Mouse (Mus musculus) forebrain, embryonic 12.5 days (tissue): Measurements from ENCODE around the gene Hist1h2ak. TPM values are rescaled to one million over a fixed set of nuclear protein-coding genes. Genes with fewer than 3 reads are reported as not detected.
"Not testable (repeated sequence)": the region's sequence is repeated elsewhere in the genome, so short reads cannot be mapped to it uniquely, and the experiment has no call there.

ENCODE experiments used
- ATAC-seq: fragments of 200-750 bp; cut with Nextera tagmentation; 2 replicates; pipeline ENCODE4 v1.8.0; 2017; ENCODE audit warnings: moderate TSS enrichment; ENCODE audit not compliant: low FRiP score
- H3K27ac ChIP-seq: fragments of 300-500 bp; sonication (generic); 2 replicates; pipeline ENCODE4 v1.5.1; 2016; ENCODE audit warnings: mild to moderate bottlenecking
- H3K27me3 ChIP-seq: fragments of 300-500 bp; sonication (generic); 2 replicates; pipeline ENCODE4 v1.6.1; 2016; ENCODE audit warnings: mild to moderate bottlenecking
- H3K36me3 ChIP-seq: fragments of 300-500 bp; sonication (generic); replicated peaks from 2 replicates; pipeline ENCODE4 v1.6.1; 2016; ENCODE audit warnings: mild to moderate bottlenecking
- H3K4me1 ChIP-seq: fragments of 300-500 bp; sonication (generic); 2 replicates; pipeline ENCODE4 v1.6.1; 2016
- H3K4me2 ChIP-seq: fragments of 300-500 bp; sonication (generic); 2 replicates; pipeline ENCODE4 v1.6.1; 2016; ENCODE audit warnings: mild to moderate bottlenecking, moderate library complexity
- H3K4me3 ChIP-seq: fragments of 300-500 bp; sonication (generic); replicated peaks from 2 replicates; pipeline ENCODE4 v1.5.1; 2016; ENCODE audit warnings: mild to moderate bottlenecking
- H3K9ac ChIP-seq: fragments of 300-500 bp; sonication (generic); 2 replicates; pipeline ENCODE4 v1.6.1; 2016; ENCODE audit warnings: mild to moderate bottlenecking
- H3K9me3 ChIP-seq: fragments of 300-500 bp; sonication (generic); 2 replicates; pipeline ENCODE4 v1.6.1; 2016
- WGBS: fragments of 180-500 bp; shearing (Covaris S2); methylation state at CpG from one replicate; pipeline ENCODE4 v1.1.7; 2016; 5-methylcytosine and 5-hydroxymethylcytosine counted together
- polyA plus RNA-seq: library from polyadenylated mRNA; unstranded; fragments of >200 nt; fragmentation: Nextera tagmentation; extraction: Ambion mirVana; gene quantifications from 2 replicates; pipeline ENCODE4 v1.2.1, GENCODE M21; 2016

The Hist1h2ak gene
- 34.1 and 37.7 TPM in 2 replicates for polyA plus RNA-seq

DNA sequence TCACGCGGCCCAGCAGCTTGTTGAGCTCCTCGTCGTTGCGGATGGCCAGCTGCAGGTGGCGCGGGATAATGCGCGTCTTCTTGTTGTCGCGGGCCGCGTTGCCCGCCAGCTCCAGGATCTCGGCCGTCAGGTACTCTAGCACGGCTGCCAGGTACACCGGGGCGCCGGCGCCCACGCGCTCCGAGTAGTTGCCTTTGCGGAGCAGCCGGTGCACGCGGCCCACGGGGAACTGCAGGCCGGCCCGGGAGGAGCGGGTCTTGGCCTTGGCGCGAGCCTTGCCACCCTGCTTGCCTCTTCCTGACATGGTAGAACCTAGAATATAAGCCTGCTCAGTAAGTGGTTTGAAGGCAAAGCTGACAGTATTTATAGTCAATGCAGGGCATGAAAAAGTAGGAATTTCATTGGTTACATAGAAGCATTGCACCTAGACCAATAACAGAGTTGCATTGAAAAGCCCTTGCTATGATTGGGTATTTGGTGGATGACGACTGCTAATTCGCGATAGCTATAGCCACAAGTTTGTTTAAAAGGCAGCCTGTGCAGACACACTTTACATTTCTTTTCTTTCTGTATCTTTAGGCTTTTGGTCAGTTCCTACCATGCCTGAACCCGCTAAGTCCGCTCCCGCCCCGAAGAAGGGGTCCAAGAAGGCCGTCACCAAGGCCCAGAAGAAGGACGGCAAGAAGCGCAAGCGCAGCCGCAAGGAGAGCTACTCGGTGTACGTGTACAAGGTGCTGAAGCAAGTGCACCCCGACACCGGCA lies at the start of gene Hist1h2ak, which contains the start of gene Hist1h2bn:
Gene Hist1h2ak, minus strand, starts transcription at position 304 of the 762 bp plus-strand sequence.
Gene Hist1h2bn, plus strand, starts transcription at position 600 of the 762 bp plus-strand sequence.
- peaks cover 30% of the 10 kb centered on the region for H3K4me1 ChIP-seq
- H3K9me3 ChIP-seq = not testable (repeated sequence)
- peak; percentile 92 for ATAC-seq

GRCm38 (mm10) chr13:21803058-21803457 lies 49.4 kb upstream of the Hist1h2ak start:
- no CpG with 5 or more reads among the region's 4 CpGs for WGBS

More for the DNA sequence above, at the start of gene Hist1h2ak, which contains the start of gene Hist1h2bn:
- Histone ChIP-seq H3K9ac (peak within 1 kb of the TSS; percentile 73), H3K4me2 (peak within 1 kb of the TSS; percentile 63), H3K27ac (peak within 1 kb of the TSS; percentile 97), H3K4me3 (peak within 1 kb of the TSS; percentile 46)
- WGBS = under 1% methylated on average over 46 of the region's 50 CpGs
- H3K36me3 ChIP-seq, H3K27me3 ChIP-seq: not testable (repeated sequence)

GRCm38 (mm10) chr13:21797163-21797562 lies 43.5 kb upstream of the Hist1h2ak start:
- not testable (repeated sequence) for ATAC-seq, H3K4me3 ChIP-seq, H3K36me3 ChIP-seq

More at GRCm38 (mm10) chr13:21803058-21803457, 49.4 kb upstream of the Hist1h2ak start:
- H3K27ac ChIP-seq, H3K27me3 ChIP-seq, H3K4me2 ChIP-seq, H3K9me3 ChIP-seq, H3K9ac ChIP-seq, H3K4me1 ChIP-seq, H3K36me3 ChIP-seq, H3K4me3 ChIP-seq: not testable (repeated sequence)
- peak; percentile 85 for ATAC-seq

GRCm38 (mm10) chr13:21795584-21795983 lies 42.0 kb upstream of the Hist1h2ak start:
- no peak overlapping the region for H3K4me2 ChIP-seq
- H3K4me3 ChIP-seq = no peak overlapping the region
- no peak for ATAC-seq
- no peak overlapping the region for H3K9ac ChIP-seq
- no peaks in the 10 kb centered on the region for H3K27me3 ChIP-seq
- 88% methylated on average over 7 of the region's 7 CpGs for WGBS
- H3K36me3 ChIP-seq = no peaks in the 10 kb centered on the region
- H3K4me1 ChIP-seq = peaks cover 5% of the 10 kb centered on the region
- no peak overlapping the region for H3K27ac ChIP-seq
- H3K9me3 ChIP-seq = no peaks in the 10 kb centered on the region

More at GRCm38 (mm10) chr13:21797163-21797562, 43.5 kb upstream of the Hist1h2ak start:
- not testable (repeated sequence) for H3K4me2 ChIP-seq, H3K4me1 ChIP-seq, H3K9ac ChIP-seq, H3K27ac ChIP-seq, H3K27me3 ChIP-seq, H3K9me3 ChIP-seq

DNA sequence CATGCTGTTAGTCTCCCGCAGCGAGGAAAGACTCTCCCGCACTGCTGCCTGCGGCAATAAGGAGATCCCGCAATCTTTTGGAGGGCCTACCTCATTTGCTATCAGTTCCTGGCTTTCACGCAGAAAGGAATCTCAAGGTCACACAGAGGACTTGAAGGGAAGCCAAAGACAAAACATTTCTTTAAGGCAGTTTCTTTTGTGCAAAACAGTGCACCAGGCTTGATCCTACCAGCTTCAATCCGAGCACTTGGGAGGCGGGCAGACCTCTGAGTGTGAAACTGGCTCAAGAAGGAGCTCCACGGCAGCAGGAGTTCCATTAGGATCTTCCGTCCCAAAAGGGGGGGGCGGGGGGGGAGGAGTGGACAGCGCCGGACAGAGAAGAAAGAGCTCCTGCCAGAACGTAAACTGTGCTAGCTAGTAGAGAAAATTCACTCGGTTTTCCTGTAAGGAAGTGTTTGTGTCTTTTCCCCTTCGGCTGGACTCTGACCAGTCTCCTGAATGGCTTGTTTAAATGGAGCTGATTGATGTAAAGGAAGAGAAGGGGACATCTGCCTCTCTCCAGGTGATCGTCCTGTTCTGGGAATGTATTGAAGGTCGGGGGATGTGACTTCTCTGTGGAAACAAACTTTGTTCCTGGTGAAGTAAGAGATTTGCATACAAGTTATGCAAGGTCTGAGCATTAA lies 37.1 kb upstream of the Hist1h2ak start:
- ATAC-seq = no peak
- 5% methylated on average over 18 of the region's 18 CpGs for WGBS
- peak overlapping the region; percentile 36; the same call in 1 of the 2 replicates for H3K27ac ChIP-seq

GRCm38 (mm10) chr13:21789925-21790324 lies 36.3 kb upstream of the Hist1h2ak start:
- Histone ChIP-seq H3K9me3 (no peaks in the 10 kb centered on the region), H3K9ac (no peak overlapping the region), H3K4me1 (peaks cover 24% of the 10 kb centered on the region), H3K27ac (no peak overlapping the region), H3K4me3 (no peak overlapping the region), H3K27me3 (no peaks in the 10 kb centered on the region), H3K36me3 (no peaks in the 10 kb centered on the region), H3K4me2 (no peak overlapping the region)
- ATAC-seq = no peak
- 54% methylated on average over 6 of the region's 6 CpGs for WGBS

More for the DNA sequence above, 37.1 kb upstream of the Hist1h2ak start:
- Histone ChIP-seq H3K9me3 (no peaks in the 10 kb centered on the region), H3K27me3 (no peaks in the 10 kb centered on the region), H3K36me3 (no peaks in the 10 kb centered on the region), H3K4me1 (peaks cover 20% of the 10 kb centered on the region), H3K4me2 (peak overlapping the region; percentile 42), H3K9ac (peak overlapping the region; percentile 45), H3K4me3 (peak overlapping the region; percentile 11)

DNA sequence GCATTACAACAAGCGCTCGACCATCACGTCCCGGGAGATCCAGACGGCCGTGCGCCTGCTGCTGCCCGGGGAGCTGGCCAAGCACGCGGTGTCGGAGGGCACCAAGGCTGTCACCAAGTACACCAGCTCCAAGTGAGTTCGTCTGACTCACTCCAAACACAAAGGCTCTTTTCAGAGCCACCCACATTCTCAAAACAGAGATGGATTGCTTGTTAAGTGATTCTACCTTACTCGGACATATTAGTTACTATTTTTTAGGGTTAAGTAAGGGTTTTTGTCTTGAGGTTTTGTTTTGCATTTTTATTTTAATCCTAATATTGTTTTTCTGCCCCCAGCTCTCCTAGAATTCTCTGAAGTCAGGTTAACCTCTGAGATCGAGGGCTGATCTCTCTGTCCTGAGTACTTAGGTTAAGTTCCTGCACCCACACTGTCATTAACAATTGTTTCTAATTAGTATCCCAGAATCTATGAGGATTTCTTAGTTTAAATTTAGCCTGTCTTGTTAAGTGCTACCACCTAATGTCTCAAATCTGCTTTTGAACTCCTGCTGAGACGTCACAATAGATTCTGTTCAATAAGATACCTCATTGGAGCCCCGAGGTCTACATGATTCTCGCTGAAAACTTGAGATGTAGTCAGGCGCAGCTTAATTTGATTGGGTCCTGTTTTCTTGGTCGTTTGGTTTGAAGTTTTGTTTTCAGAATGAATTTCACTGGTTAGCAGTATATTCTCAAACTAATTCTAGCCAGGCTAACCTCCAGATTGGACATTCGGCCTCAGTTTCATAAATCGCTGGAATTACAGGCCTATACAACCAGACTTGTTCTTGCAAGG lies 34.4 kb upstream of the Hist1h2ak start:
- Histone ChIP-seq H3K9me3 (no peaks in the 10 kb centered on the region), H3K4me1 (peaks cover 32% of the 10 kb centered on the region), H3K4me2 (peak overlapping the region; percentile 50), H3K9ac (peak overlapping the region; percentile 45; the same call in 1 of the 2 replicates), H3K27me3 (no peaks in the 10 kb centered on the region), H3K36me3 (no peaks in the 10 kb centered on the region), H3K4me3 (peak overlapping the region; percentile 37), H3K27ac (peak overlapping the region; percentile 88)
- peak; percentile 14 for ATAC-seq
- WGBS = 5% methylated on average over 17 of the region's 21 CpGs

DNA sequence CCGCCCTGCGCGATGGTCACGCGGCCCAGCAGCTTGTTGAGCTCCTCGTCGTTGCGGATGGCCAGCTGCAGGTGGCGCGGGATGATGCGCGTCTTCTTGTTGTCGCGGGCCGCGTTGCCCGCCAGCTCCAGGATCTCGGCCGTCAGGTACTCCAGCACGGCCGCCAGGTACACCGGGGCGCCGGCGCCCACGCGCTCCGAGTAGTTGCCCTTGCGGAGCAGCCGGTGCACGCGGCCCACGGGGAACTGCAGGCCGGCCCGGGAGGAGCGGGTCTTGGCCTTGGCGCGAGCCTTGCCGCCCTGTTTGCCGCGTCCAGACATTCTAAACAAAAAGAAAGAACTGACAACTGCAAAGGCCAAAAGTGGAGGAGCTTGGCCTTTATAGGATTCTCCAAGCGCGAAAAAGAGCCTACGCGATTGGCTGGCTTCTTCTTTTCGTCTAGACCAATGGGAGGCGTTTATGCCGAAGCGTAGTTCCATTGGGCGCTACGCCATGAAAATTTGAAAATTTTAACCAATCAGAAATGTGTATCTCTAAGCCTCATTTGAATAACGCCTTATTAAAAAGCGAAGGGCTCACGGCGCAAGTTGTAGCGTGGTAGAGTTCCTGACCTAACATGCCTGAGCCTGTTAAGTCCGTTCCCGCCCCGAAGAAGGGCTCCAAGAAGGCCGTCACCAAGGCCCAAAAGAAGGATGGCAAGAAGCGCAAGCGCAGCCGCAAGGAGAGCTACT lies 33.4 kb upstream of the Hist1h2ak start, which contains the start of the genes Hist1h2an and Hist1h2bp:
Gene Hist1h2an, minus strand, starts transcription at position 320 of the 731 bp plus-strand sequence.
Gene Hist1h2bp, plus strand, starts transcription at position 563 of the 731 bp plus-strand sequence.
- H3K36me3 ChIP-seq, H3K9me3 ChIP-seq, H3K27me3 ChIP-seq: not testable (repeated sequence)
- under 1% methylated on average over 38 of the region's 63 CpGs for WGBS
- H3K4me2 ChIP-seq = peak within 1 kb of the TSS; percentile 53
- peak within 1 kb of the TSS; percentile 94 for H3K27ac ChIP-seq
- peaks cover 39% of the 10 kb centered on the region for H3K4me1 ChIP-seq
- peak; percentile 95 for ATAC-seq
- H3K4me3 ChIP-seq = peak within 1 kb of the TSS; percentile 37
- H3K9ac ChIP-seq = peak within 1 kb of the TSS; percentile 58

DNA sequence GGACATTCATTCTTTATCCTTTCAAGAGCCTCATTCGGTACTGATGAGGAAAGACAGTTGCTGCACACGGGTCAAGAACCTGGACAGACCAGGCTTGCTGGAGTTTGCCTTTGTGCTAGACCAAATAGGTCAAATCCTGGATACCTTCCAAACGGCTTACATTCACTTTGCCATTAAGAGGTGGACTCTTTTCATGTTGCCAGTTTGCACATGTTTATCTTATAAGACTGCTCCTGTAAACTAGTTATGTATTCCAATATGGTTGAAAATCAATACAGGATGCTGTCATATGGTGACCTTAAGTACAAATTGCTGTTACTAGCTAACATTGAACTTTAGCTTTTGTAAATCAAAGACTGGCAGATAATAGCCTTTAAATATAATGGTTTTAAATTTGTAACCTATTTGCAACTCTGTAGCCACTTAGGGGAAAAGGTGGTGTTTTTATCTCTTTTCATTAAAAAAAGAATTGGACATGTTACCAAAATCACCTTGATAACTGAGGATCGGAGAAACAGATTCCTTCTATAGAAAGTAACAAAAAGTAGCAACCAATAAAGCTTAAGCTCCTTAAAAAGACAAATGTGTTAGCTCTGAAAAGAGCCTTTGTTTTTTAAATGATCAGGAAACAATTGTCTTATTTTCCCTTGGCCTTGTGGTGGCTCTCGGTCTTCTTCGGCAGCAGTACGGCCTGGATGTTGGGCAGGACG lies 32.7 kb upstream of the Hist1h2ak start:
- H3K36me3 ChIP-seq = no peaks in the 10 kb centered on the region
- H3K27me3 ChIP-seq = no peaks in the 10 kb centered on the region
- H3K4me3 ChIP-seq = peak overlapping the region; percentile 37
- peak overlapping the region; percentile 53 for H3K4me2 ChIP-seq
- H3K27ac ChIP-seq = peak overlapping the region; percentile 94
- peaks cover 39% of the 10 kb centered on the region for H3K4me1 ChIP-seq
- 3% methylated on average over 8 of the region's 8 CpGs for WGBS
- H3K9me3 ChIP-seq = no peaks in the 10 kb centered on the region
- H3K9ac ChIP-seq = peak overlapping the region; percentile 58
- no peak for ATAC-seq

DNA sequence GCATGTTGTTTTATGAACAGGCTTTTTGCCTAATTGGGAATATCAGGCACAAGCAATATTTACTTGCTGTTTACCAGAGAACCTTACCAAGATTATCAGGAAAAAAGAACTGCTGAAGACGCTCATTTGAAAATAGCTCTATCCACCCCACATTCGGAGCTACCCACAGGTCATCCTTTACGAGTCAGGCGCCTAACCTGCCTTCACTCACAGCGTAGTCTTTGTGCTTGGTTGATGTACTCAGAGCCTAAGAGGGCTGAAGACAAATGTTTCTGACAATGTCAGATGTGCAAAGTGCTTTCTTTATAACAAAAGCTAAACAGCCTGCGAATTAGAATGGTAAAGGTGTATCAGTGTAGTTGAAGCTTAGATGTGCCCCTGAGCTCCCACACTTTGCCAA lies 30.7 kb upstream of the Hist1h2ak start:
- 20% methylated on average over 6 of the region's 6 CpGs for WGBS
- H3K4me1 ChIP-seq = peaks cover 47% of the 10 kb centered on the region
- peak overlapping the region; percentile 93 for H3K27ac ChIP-seq
- no peaks in the 10 kb centered on the region for H3K27me3 ChIP-seq
- H3K36me3 ChIP-seq = no peaks in the 10 kb centered on the region
- no peak for ATAC-seq
- peak overlapping the region; percentile 36 for H3K9ac ChIP-seq
- peak overlapping the region; percentile 65 for H3K4me2 ChIP-seq
- H3K4me3 ChIP-seq = no peak overlapping the region; the same call in 1 of the 2 replicates
- H3K9me3 ChIP-seq = no peaks in the 10 kb centered on the region

- H3K27ac ChIP-seq = peak overlapping the region; percentile 93
- H3K9ac ChIP-seq = peak overlapping the region; percentile 36
- peak overlapping the region; percentile 45 for H3K4me3 ChIP-seq
- peak overlapping the region; percentile 65 for H3K4me2 ChIP-seq
- H3K9me3 ChIP-seq = no peaks in the 10 kb centered on the region
- no peaks in the 10 kb centered on the region for H3K36me3 ChIP-seq
- WGBS = 0% methylated on average over 9 of the region's 9 CpGs
- no peaks in the 10 kb centered on the region for H3K27me3 ChIP-seq
- peaks cover 49% of the 10 kb centered on the region for H3K4me1 ChIP-seq
- ATAC-seq = no peak
Measured at GRCm38 (mm10) chr13:21783734-21784161, 30.1 kb upstream of the Hist1h2ak start.
